Mouse (Mus musculus): ENCODE measurements around the gene Il1f6. TPM values are rescaled to one million over a fixed set of nuclear protein-coding genes. Genes with fewer than 3 reads are reported as not detected.
"Not testable (repeated sequence)": the region's sequence is repeated elsewhere in the genome, so short reads cannot be mapped to it uniquely, and the experiment has no call there.

Il1f6 gene
- polyA plus RNA-seq (2011; ENCODE audit: insufficient read depth, insufficient read length, low replicate concordance, missing spikeins), result not detected in 2 replicates

DNA sequence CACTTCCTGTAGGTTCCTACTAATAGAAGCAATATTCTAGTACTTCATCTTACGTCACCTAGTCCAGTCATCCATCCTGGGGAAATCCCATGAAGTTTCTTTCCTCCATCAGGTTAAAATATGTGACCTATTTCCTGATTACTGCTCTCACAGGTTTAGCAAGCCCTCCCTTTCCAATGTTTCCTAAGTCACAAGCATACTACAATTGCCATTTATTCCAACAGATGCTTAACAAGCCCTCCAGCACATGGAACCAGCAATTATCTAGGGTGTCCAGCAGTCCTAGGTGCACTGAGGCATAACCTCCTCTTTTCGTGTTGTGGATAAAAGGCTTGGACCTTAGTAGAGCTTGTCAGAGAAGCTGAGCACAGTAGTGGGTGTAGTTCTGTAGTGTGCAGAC lies at the start of gene Il1f6:
TSS of gene Il1f6 (plus strand) at position 301 of the 400 bp plus-strand sequence.
- TF ChIP-seq POLR2A (IDR thresholded peaks at IDR 0.05; ENCODE audit: borderline replicate concordance, control insufficient read depth, low read depth, low read length) (no peak), CTCF (IDR thresholded peaks at IDR 0.05; ENCODE audit: control insufficient read depth, insufficient read depth, low read length) (no peak)
- Histone ChIP-seq H3K27ac (ENCODE audit: control insufficient read depth, insufficient read depth, low read depth, low read length, poor library complexity) (no peak within 1 kb of the TSS), H3K4me1 (ENCODE audit: control insufficient read depth, insufficient read depth, low read length) (no peaks in the 10 kb centered on the region), H3K4me3 (replicated peaks; ENCODE audit: control insufficient read depth, low read depth, low read length) (no peak within 1 kb of the TSS)
- WGBS, result 63% methylated on average over 2 of the region's 2 CpGs

DNA sequence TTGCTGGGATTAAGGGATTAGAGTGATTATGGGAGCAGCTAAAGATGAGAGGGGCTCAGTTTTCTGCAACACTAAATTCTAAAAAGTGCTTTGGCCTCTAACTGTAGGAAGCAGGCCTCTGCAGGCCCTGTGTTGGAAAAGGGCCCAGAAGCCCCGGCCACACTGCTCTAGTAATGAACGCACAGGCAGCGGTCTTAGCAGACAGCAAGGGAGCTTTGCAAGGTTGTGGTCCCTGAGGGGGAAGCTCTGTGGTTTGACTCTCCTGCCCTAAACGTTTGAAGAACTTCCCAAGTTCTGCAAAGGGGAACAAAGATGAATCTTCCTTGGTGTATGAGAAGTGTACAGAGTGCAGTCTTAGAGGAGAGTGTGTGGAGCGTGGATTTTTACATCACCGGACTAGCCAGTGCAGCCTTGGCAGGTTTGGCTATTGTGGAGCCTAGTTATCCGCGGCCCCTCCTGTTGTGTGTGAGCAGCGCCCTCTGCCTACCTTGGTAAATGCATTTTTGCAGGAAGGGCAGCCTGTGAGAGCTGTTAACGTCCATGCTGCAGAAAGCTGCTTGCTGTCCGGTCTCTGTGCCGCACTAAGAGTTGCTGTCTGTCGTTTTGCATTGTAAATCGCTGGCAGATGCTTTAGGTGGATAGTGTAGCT lies 33.4 kb upstream of the Il1f6 start:
- H3K27ac ChIP-seq (ENCODE audit: control insufficient read depth, insufficient read depth, low read depth, low read length, poor library complexity), result peak overlapping the region; percentile 26; the same call in 1 of the 2 replicates
- TF ChIP-seq CTCF (IDR thresholded peaks at IDR 0.05; ENCODE audit: control insufficient read depth, insufficient read depth, low read length), result peak; percentile 20; the same call in 1 of the 2 replicates
- H3K4me1 ChIP-seq (ENCODE audit: control insufficient read depth, insufficient read depth, low read length), result not testable (repeated sequence)
- WGBS, result 3% methylated on average over 14 of the region's 14 CpGs
- peak overlapping the region; percentile 21 for H3K4me3 ChIP-seq (replicated peaks; ENCODE audit: control insufficient read depth, low read depth, low read length)

DNA sequence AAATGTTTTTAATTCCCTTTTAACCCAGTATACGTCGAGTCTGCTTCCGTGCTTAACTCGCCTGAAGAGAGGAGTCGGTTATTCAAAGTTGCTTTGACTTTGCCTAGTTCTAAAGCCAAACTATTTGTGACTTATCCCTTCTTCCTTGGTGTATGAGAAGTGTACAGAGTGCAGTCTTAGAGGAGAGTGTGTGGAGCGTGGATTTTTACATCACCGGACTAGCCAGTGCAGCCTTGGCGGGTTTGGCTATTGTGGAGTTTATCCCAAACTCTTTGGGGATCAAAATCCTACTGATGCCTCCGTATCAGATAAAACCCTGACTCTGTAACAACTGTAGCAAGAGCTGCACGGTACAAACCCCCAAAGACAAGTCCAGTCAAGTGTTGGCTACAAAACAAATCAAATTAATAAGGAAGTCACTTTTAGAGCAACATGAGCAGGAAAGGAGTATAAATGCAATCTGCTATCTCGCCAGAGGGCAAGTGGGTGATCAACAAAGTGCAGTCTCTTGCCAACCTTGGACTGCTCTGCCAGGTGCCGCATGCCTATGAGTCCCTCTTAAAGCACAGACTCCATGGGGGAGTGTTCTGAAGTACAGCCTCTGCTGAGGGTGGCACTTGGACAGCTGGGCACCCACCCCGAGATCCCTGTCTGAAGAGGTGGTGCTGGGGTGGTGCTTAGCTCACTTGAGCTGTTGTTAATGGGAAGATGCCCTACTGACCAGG lies 32.6 kb upstream of the Il1f6 start:
- not testable (repeated sequence) for H3K4me3 ChIP-seq (replicated peaks; ENCODE audit: control insufficient read depth, low read depth, low read length); H3K4me1 ChIP-seq (ENCODE audit: control insufficient read depth, insufficient read depth, low read length)
- H3K27ac ChIP-seq (ENCODE audit: control insufficient read depth, insufficient read depth, low read depth, low read length, poor library complexity), result peak overlapping the region; percentile 67; the same call in 1 of the 2 replicates
- WGBS, result 26% methylated on average over 13 of the region's 13 CpGs

DNA sequence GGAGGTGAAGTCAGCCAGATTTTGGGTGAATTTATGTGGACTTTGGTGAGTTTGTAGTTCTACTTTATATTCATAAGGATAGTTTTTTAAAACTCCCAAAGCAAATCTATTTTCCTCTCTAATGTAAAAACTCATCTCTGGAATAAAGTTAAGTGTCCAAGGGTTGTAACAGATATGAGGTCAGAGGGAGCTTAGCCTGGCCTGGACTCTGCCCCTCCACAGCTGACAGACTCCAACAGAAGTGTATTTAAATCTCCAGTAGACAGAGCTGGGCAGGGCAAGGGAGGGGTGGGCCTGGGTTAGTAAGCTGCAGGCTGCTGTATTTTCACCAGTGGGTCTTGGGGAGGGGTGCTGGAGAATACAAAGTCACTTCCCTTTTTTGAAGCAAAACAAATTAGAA lies 31.1 kb upstream of the Il1f6 start:
- not testable (repeated sequence) for H3K27ac ChIP-seq (ENCODE audit: control insufficient read depth, insufficient read depth, low read depth, low read length, poor library complexity); H3K4me1 ChIP-seq (ENCODE audit: control insufficient read depth, insufficient read depth, low read length); H3K4me3 ChIP-seq (replicated peaks; ENCODE audit: control insufficient read depth, low read depth, low read length)

DNA sequence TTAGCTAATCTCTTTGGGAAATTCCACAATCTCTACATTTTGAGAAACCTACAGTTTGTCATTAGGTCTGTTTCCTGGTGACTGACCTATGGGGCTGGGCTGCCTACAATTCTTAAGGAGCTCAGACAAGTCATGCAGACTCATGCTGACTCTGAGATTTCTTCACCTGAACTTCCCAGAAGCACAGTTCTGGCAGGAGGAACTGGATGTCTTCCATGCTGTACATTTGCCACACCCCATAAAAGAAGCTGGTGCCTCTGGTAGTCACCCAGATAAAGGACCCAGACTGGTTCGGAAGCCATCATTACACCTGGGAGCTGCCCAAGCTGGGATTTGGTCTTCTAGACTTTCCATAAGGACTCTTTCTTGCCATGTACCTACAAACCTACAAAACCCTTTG lies 29.0 kb upstream of the Il1f6 start, which contains the start of gene Il1f9:
TSS of gene Il1f9 (plus strand) at position 301 of the 400 bp plus-strand sequence.
- TF ChIP-seq POLR2A (IDR thresholded peaks at IDR 0.05; ENCODE audit: borderline replicate concordance, control insufficient read depth, low read depth, low read length) (no peak), CTCF (IDR thresholded peaks at IDR 0.05; ENCODE audit: control insufficient read depth, insufficient read depth, low read length) (no peak)
- Histone ChIP-seq H3K27ac (ENCODE audit: control insufficient read depth, insufficient read depth, low read depth, low read length, poor library complexity) (peak within 1 kb of the TSS; percentile 43; the same call in 1 of the 2 replicates), H3K4me1 (ENCODE audit: control insufficient read depth, insufficient read depth, low read length) (no peaks in the 10 kb centered on the region; the same call in 1 of the 2 replicates), H3K4me3 (replicated peaks; ENCODE audit: control insufficient read depth, low read depth, low read length) (peak within 1 kb of the TSS; percentile 59)
- 53% methylated on average over 1 of the region's 1 CpGs for WGBS

DNA sequence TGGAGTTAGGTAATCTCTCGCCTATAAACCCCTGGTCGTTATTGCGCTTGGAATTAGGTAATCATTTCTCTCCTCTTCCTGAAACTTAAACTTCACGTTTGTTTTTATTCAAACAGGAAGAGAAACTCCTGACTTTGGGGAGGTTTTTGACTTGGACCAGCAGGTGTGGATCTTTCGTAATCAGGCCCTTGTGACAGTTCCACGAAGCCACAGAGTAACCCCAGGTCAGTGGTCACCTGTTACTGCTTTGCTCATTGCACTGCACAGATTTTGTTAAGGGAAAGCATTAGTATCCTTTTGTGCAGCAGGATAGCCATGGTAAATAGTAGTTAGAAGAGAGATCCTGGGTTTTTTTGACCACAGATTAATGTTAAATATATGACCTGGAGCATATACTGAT lies 27.6 kb upstream of the Il1f6 start:
- no peaks in the 10 kb centered on the region; the same call in 1 of the 2 replicates for H3K4me1 ChIP-seq (ENCODE audit: control insufficient read depth, insufficient read depth, low read length)
- TF ChIP-seq POLR2A (IDR thresholded peaks at IDR 0.05; ENCODE audit: borderline replicate concordance, control insufficient read depth, low read depth, low read length) (no peak), CTCF (IDR thresholded peaks at IDR 0.05; ENCODE audit: control insufficient read depth, insufficient read depth, low read length) (no peak)
- 17% methylated on average over 6 of the region's 6 CpGs for WGBS
- H3K27ac ChIP-seq (ENCODE audit: control insufficient read depth, insufficient read depth, low read depth, low read length, poor library complexity), result no peak overlapping the region
- no peak overlapping the region for H3K4me3 ChIP-seq (replicated peaks; ENCODE audit: control insufficient read depth, low read depth, low read length)

DNA sequence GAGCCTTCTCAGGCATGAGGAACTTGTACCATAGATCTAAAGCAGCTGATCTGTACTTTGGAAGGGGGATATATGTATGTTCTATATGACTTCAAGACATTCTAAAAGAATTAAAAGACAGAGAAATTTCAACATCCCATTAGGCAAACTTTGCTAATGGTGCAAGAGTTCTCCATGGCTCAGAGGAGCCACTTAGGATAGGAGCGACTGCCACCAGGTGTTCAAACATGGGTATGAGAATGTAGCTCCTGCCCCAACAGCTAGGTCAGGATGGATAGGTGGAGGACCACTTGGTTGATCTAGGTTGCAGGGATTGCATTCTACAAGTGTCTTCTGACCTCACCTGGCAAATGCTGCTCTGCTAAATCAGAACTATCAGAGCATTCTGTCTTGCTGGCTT lies 27.0 kb upstream of the Il1f6 start:
- WGBS, result 22% methylated on average over 1 of the region's 1 CpGs
- TF ChIP-seq CTCF (IDR thresholded peaks at IDR 0.05; ENCODE audit: control insufficient read depth, insufficient read depth, low read length) (peak; percentile 42; the same call in 1 of the 2 replicates), POLR2A (IDR thresholded peaks at IDR 0.05; ENCODE audit: borderline replicate concordance, control insufficient read depth, low read depth, low read length) (no peak)
- Histone ChIP-seq H3K4me3 (replicated peaks; ENCODE audit: control insufficient read depth, low read depth, low read length) (peak overlapping the region; percentile 52), H3K4me1 (ENCODE audit: control insufficient read depth, insufficient read depth, low read length) (no peaks in the 10 kb centered on the region; the same call in 1 of the 2 replicates), H3K27ac (ENCODE audit: control insufficient read depth, insufficient read depth, low read depth, low read length, poor library complexity) (no peak overlapping the region)

DNA sequence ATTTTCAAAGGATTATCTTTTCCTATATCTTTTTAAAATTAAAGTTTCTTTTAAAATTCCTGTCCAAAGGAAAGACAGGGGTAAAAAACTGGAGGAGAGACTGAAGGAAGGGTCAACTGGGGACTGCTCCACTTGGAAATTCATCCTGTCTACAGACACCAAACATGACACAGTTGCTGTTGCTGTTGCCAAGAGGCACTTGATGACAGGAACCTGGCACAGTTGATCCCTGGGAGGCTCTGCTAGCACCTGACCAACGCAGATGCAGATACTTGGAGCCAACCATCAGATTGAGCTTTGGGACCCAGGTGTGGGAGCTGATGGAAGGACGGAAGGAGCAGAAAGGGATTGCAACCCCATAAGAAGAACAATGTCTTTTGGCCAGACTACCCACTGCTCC lies 12.0 kb downstream of the Il1f6 start:
- 65% methylated on average over 2 of the region's 2 CpGs for WGBS
- Histone ChIP-seq H3K4me1 (ENCODE audit: control insufficient read depth, insufficient read depth, low read length) (no peaks in the 10 kb centered on the region), H3K4me3 (replicated peaks; ENCODE audit: control insufficient read depth, low read depth, low read length) (no peak overlapping the region), H3K27ac (ENCODE audit: control insufficient read depth, insufficient read depth, low read depth, low read length, poor library complexity) (no peak overlapping the region)
- TF ChIP-seq POLR2A (IDR thresholded peaks at IDR 0.05; ENCODE audit: borderline replicate concordance, control insufficient read depth, low read depth, low read length), result no peak

DNA sequence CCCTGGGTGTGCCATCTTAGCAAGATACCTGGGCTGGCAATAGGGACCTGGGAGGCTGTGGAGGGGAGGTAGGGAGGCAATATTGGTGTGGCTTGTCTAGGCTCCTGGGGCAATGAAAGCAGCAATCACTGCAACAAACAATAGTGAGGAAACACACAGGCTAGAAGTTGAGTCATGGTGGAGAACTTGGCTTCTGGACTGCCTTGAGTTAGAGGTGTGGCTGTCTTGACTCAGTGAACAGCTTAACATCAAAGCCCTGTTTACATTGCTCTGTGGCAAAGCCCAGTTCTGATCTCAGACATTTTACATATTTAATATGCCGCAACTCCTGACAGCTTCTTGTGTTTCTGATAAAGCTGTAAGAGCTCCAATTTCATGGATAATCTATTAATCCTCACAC lies 52.3 kb downstream of the Il1f6 start:
- no peak for TF ChIP-seq POLR2A (IDR thresholded peaks at IDR 0.05; ENCODE audit: borderline replicate concordance, control insufficient read depth, low read depth, low read length)
- no peak for TF ChIP-seq CTCF (IDR thresholded peaks at IDR 0.05; ENCODE audit: control insufficient read depth, insufficient read depth, low read length)
- H3K27ac ChIP-seq (ENCODE audit: control insufficient read depth, insufficient read depth, low read depth, low read length, poor library complexity), result no peak overlapping the region
- 94% methylated on average over 1 of the region's 1 CpGs for WGBS
- no peaks in the 10 kb centered on the region for H3K4me1 ChIP-seq (ENCODE audit: control insufficient read depth, insufficient read depth, low read length)
- no peak overlapping the region for H3K4me3 ChIP-seq (replicated peaks; ENCODE audit: control insufficient read depth, low read depth, low read length)
